Mouse (Mus musculus): ENCODE measurements around the gene Rtl8c. TPM values are rescaled to one million over a fixed set of nuclear protein-coding genes. Genes with fewer than 3 reads are reported as not detected.
"Not testable (repeated sequence)": the region's sequence is repeated elsewhere in the genome, so short reads cannot be mapped to it uniquely, and the experiment has no call there.

Rtl8c gene
- 214 and 254 TPM in 2 replicates for polyA plus RNA-seq (2014; fragmentation: Nextera tagmentation; extraction: Ambion mirVana)

DNA sequence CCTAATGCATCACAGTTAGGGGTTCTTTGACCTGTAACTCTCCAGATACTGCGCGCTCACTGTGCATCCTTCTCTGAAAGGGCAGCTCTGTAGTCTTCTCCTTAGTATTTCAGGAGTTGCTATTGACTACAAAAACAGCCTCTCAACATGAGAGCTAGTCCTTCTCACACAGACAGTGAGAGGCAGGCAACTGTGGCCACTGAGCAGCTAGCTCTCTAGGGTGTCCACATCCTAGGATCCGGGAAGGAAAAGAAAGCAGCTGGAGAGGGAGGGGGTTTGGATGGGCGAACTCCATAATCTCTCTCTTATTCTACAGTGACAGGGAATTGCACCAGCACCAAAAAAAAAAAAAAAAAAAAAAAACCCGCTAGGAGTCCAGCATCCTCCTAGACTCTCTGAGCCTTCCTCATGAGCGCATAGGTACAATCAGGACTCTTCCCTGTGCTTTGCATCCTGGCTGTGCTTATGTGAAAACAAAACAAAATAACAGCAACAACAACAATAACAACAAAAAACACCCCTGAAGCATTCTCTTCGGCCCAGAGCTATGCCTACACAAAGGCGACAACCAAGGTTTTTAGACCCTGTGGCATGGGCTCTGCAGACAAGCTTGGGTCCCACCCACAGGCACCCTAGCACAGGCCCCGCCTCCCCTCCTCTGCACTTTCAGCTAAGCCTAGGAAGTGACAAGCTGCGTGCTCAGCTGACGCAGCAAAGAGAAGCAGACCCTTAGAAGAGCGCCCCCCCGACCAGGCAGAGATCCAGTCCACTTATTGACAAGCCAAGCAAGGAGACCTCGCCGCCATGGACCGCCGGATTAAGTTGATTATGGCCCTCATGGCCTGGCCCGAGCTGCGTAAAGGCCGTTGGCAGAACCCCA, at the start of gene Rtl8c:
Rtl8c (plus strand) TSS at position 791 of the 880 bp plus-strand sequence.
- WGBS = 23% methylated on average over 20 of the region's 20 CpGs
- no peaks in the 10 kb centered on the region for H3K4me1 ChIP-seq (ENCODE audit: control insufficient read depth, insufficient read depth, low read length)
- peak within 1 kb of the TSS; percentile 54 for H3K4me2 ChIP-seq (ENCODE audit: low read length)
- H3K27me3 ChIP-seq (ENCODE audit: control insufficient read depth, insufficient read depth, low read length) = no peaks in the 10 kb centered on the region
- peak; percentile 94 for ATAC-seq (ENCODE audit: low FRiP score, low TSS enrichment)
- DNase-seq = peak; percentile 88
- peak within 1 kb of the TSS; percentile 65 for H3K9ac ChIP-seq (replicated peaks; ENCODE audit: low read length)
- no peaks in the 10 kb centered on the region for H3K36me3 ChIP-seq (ENCODE audit: control insufficient read depth, insufficient read depth, low read length)
- H3K4me3 ChIP-seq (replicated peaks; ENCODE audit: low read depth, low read length) = peak within 1 kb of the TSS; percentile 46
- peak within 1 kb of the TSS; percentile 86 for H3K27ac ChIP-seq (replicated peaks; ENCODE audit: low read depth, low read length)
- no peaks in the 10 kb centered on the region for H3K9me3 ChIP-seq (ENCODE audit: control insufficient read depth, low read length)

- H3K4me2 ChIP-seq (ENCODE audit: low read length) = no peak overlapping the region
- ATAC-seq (ENCODE audit: low FRiP score, low TSS enrichment) (no peak), DNase-seq (no peak)
- no peak overlapping the region for H3K9ac ChIP-seq (replicated peaks; ENCODE audit: low read length)
- WGBS = 100% methylated on average over 1 of the region's 1 CpGs
- H3K4me3 ChIP-seq (replicated peaks; ENCODE audit: low read depth, low read length) = no peak overlapping the region
- no peaks in the 10 kb centered on the region for H3K9me3 ChIP-seq (ENCODE audit: control insufficient read depth, low read length)
- H3K36me3 ChIP-seq (ENCODE audit: control insufficient read depth, insufficient read depth, low read length) = no peaks in the 10 kb centered on the region
- no peaks in the 10 kb centered on the region for H3K4me1 ChIP-seq (ENCODE audit: control insufficient read depth, insufficient read depth, low read length)
- no peaks in the 10 kb centered on the region for H3K27me3 ChIP-seq (ENCODE audit: control insufficient read depth, insufficient read depth, low read length)
- no peak overlapping the region for H3K27ac ChIP-seq (replicated peaks; ENCODE audit: low read depth, low read length)
Observed at GRCm38 (mm10) chrX:53579311-53579710, 28.5 kb upstream of the Rtl8c start.

- H3K36me3 ChIP-seq (ENCODE audit: control insufficient read depth, insufficient read depth, low read length); H3K9me3 ChIP-seq (ENCODE audit: control insufficient read depth, low read length); H3K4me2 ChIP-seq (ENCODE audit: low read length); H3K9ac ChIP-seq (replicated peaks; ENCODE audit: low read length); H3K4me3 ChIP-seq (replicated peaks; ENCODE audit: low read depth, low read length); H3K27ac ChIP-seq (replicated peaks; ENCODE audit: low read depth, low read length); ATAC-seq (ENCODE audit: low FRiP score, low TSS enrichment); H3K4me1 ChIP-seq (ENCODE audit: control insufficient read depth, insufficient read depth, low read length); H3K27me3 ChIP-seq (ENCODE audit: control insufficient read depth, insufficient read depth, low read length); DNase-seq: not testable (repeated sequence)
- 98% methylated on average over 2 of the region's 4 CpGs for WGBS
Observed at GRCm38 (mm10) chrX:53581407-53581806, 26.4 kb upstream of the Rtl8c start.

GRCm38 (mm10) chrX:53583404-53583803, 24.4 kb upstream of the Rtl8c start:
- not testable (repeated sequence) for ATAC-seq (ENCODE audit: low FRiP score, low TSS enrichment); H3K4me3 ChIP-seq (replicated peaks; ENCODE audit: low read depth, low read length); H3K4me1 ChIP-seq (ENCODE audit: control insufficient read depth, insufficient read depth, low read length); H3K9ac ChIP-seq (replicated peaks; ENCODE audit: low read length); H3K36me3 ChIP-seq (ENCODE audit: control insufficient read depth, insufficient read depth, low read length); H3K9me3 ChIP-seq (ENCODE audit: control insufficient read depth, low read length); H3K27ac ChIP-seq (replicated peaks; ENCODE audit: low read depth, low read length); H3K27me3 ChIP-seq (ENCODE audit: control insufficient read depth, insufficient read depth, low read length); H3K4me2 ChIP-seq (ENCODE audit: low read length); DNase-seq
- WGBS = 48% methylated on average over 3 of the region's 4 CpGs

- H3K27ac ChIP-seq (replicated peaks; ENCODE audit: low read depth, low read length); H3K27me3 ChIP-seq (ENCODE audit: control insufficient read depth, insufficient read depth, low read length); H3K4me3 ChIP-seq (replicated peaks; ENCODE audit: low read depth, low read length); H3K4me1 ChIP-seq (ENCODE audit: control insufficient read depth, insufficient read depth, low read length); H3K4me2 ChIP-seq (ENCODE audit: low read length); ATAC-seq (ENCODE audit: low FRiP score, low TSS enrichment); H3K36me3 ChIP-seq (ENCODE audit: control insufficient read depth, insufficient read depth, low read length); H3K9me3 ChIP-seq (ENCODE audit: control insufficient read depth, low read length); DNase-seq; H3K9ac ChIP-seq (replicated peaks; ENCODE audit: low read length): not testable (repeated sequence)
- 8% methylated on average over 1 of the region's 2 CpGs for WGBS
Observed at GRCm38 (mm10) chrX:53599993-53600392, 7.8 kb upstream of the Rtl8c start.

GRCm38 (mm10) chrX:53606176-53606575, 1.7 kb upstream of the Rtl8c start:
- H3K27me3 ChIP-seq (ENCODE audit: control insufficient read depth, insufficient read depth, low read length); H3K4me3 ChIP-seq (replicated peaks; ENCODE audit: low read depth, low read length); DNase-seq; H3K36me3 ChIP-seq (ENCODE audit: control insufficient read depth, insufficient read depth, low read length); H3K27ac ChIP-seq (replicated peaks; ENCODE audit: low read depth, low read length); H3K4me2 ChIP-seq (ENCODE audit: low read length); ATAC-seq (ENCODE audit: low FRiP score, low TSS enrichment); H3K9me3 ChIP-seq (ENCODE audit: control insufficient read depth, low read length); H3K4me1 ChIP-seq (ENCODE audit: control insufficient read depth, insufficient read depth, low read length); H3K9ac ChIP-seq (replicated peaks; ENCODE audit: low read length): not testable (repeated sequence)
- WGBS = 35% methylated on average over 1 of the region's 1 CpGs

DNA sequence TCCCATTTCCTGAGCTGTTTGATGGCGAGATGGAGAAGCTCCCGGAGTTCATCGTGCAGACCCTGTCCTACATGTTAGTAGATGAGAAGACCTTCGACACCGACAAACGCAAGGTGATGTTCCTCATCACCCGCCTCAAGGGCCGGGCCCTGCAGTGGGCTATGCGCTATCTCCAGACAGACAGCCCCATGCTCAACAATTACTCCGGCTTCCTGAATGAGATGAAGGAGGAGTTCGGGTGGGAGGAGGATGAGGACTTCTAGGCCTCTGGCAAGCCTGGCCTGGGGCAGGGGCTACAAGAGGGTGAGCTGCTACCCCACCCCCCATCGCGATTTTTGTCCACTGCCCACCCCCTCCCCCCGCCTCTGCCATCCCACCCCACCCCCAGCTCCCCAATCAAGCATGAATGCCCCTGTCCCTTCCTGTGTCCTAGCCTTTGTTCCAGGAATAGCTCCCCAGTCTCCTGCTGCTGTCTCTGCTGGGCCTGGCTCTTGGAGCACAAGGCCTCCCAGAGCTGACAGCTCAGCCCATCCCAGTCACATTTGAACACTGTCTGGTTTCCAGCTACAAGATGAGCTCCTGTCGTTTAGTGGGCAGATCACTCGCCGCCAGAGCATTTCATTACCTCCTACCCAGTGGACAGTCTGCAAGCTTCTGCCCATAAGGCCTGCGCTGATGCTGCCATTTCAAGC, 436 bp downstream of the Rtl8c start:
- DNase-seq (peak; percentile 30), ATAC-seq (ENCODE audit: low FRiP score, low TSS enrichment) (peak; percentile 68)
- no peaks in the 10 kb centered on the region for H3K27me3 ChIP-seq (ENCODE audit: control insufficient read depth, insufficient read depth, low read length)
- H3K4me1 ChIP-seq (ENCODE audit: control insufficient read depth, insufficient read depth, low read length) = no peaks in the 10 kb centered on the region
- peak overlapping the region; percentile 86 for H3K27ac ChIP-seq (replicated peaks; ENCODE audit: low read depth, low read length)
- H3K9me3 ChIP-seq (ENCODE audit: control insufficient read depth, low read length) = no peaks in the 10 kb centered on the region
- H3K4me2 ChIP-seq (ENCODE audit: low read length) = peak overlapping the region; percentile 54
- WGBS = 21% methylated on average over 18 of the region's 18 CpGs
- peak overlapping the region; percentile 65 for H3K9ac ChIP-seq (replicated peaks; ENCODE audit: low read length)
- H3K4me3 ChIP-seq (replicated peaks; ENCODE audit: low read depth, low read length) = peak overlapping the region; percentile 46
- H3K36me3 ChIP-seq (ENCODE audit: control insufficient read depth, insufficient read depth, low read length) = no peaks in the 10 kb centered on the region

GRCm38 (mm10) chrX:53608879-53609278, 1.0 kb downstream of the Rtl8c start, which contains the start of gene Gm14597:
Gene Gm14597, minus strand, starts transcription at chrX:53608979.
- H3K27ac ChIP-seq (replicated peaks; ENCODE audit: low read depth, low read length) = peak within 1 kb of the TSS; percentile 86
- not testable (repeated sequence) for ATAC-seq (ENCODE audit: low FRiP score, low TSS enrichment); H3K27me3 ChIP-seq (ENCODE audit: control insufficient read depth, insufficient read depth, low read length); H3K4me1 ChIP-seq (ENCODE audit: control insufficient read depth, insufficient read depth, low read length); H3K9me3 ChIP-seq (ENCODE audit: control insufficient read depth, low read length); DNase-seq; H3K36me3 ChIP-seq (ENCODE audit: control insufficient read depth, insufficient read depth, low read length)
- peak within 1 kb of the TSS; percentile 65 for H3K9ac ChIP-seq (replicated peaks; ENCODE audit: low read length)
- 62% methylated on average over 3 of the region's 4 CpGs for WGBS
- H3K4me2 ChIP-seq (ENCODE audit: low read length) = peak within 1 kb of the TSS; percentile 54
- peak within 1 kb of the TSS; percentile 46 for H3K4me3 ChIP-seq (replicated peaks; ENCODE audit: low read depth, low read length)

Measured in midbrain, embryonic 14.5 days (tissue).